Mouse (Mus musculus) spleen, embryonic (tissue): ENCODE results near the gene Frmd6.

Experiments used
- CTCF ChIA-PET: fragments of 350-600 bp; sonication (Branson Sonifier 250); formaldehyde crosslinking; loops from one replicate; lab custom pipeline; 2022; lab: Charles Lee

The Frmd6 gene

DNA sequence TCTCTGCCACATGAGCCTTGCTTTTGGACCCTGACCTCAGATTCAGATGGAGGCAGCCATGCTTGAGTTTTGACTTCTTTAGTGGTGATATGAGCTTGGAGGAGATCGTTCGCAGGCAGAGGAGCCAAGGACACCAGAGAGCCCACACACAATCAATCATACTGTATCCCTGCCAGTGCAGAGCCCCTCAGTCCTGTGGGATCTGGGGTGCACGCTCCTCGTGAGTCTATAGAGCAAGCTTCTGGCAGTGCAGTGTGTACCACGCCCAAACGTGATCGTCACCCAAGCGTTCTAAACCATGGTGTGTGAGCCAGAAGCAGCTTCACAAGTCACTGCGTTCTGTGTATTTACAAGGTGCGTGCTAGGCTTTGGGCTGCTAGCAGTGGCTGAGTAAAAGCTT, 70.8 kb downstream of the Frmd6 start:
- CTCF ChIA-PET: no interaction called here

DNA sequence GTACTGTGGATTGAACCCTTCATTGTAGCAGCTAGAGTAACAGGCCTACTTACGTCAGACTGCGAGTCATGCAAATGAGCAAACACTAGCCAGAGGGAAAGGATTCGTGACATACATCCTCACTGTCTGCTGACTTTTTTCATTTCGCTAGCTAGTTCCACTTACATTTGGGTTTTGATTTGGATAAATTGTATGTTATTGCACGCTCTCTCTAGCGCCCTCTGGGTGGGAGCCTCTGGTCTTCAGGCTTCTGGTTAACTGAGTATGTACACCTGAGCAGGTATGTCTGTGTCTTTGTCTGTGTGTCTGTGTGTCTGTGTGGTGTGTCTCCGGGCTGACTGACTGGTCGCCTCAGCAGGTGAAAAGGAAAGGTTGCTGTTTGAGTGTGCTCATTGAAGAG, 72.1 kb downstream of the Frmd6 start:
- CTCF ChIA-PET: interaction anchor here (0.9 kb wide), 1 partner anchor 12 kb away, joined by 4 read pairs; no protein-coding TSS in a partner anchor

DNA sequence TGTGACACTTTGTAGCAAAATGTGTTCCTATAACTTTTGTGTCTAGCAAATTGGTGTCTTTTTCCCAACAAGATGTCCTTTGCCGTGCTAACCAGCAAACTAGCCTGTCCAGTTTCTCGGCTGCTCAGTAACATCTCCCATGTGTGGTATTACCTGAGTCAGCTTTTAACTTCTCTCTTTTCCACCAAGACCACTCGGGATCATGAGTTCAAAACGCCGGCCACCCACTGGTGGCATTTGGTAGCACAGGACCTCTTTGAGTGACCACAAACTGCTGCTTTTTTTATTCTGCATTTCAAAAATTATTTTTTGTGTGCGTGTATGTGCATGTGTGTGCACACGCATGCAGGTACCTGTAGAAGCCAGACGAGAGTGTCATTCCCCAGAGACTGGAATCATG, 73.1 kb downstream of the Frmd6 start:
- CTCF ChIA-PET: no interaction called here

DNA sequence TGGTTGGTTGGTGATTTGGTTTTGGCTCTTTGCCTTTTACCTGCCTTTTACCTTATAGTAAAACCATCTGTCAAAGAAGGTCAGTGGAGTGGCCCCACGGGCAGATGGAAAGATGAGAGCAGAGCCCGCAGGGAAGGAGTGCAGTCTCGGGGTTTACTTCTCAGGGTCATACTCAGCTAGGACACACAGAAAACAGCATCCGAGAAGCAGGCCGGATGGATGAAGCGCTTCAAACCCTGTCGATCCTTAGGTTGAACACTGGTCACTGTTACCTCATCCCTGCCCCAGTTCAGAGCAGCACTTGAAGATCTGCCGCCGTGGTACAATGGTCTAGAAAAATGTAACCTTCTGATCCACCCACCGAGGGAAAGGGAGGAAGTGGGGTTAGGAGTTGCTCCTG, 79.2 kb downstream of the Frmd6 start:
- CTCF ChIA-PET: interaction anchor here (0.6 to 0.7 kb wide), 2 partner anchors 345 to 404 kb away, joined by 3 read pairs; no protein-coding TSS in a partner anchor

DNA sequence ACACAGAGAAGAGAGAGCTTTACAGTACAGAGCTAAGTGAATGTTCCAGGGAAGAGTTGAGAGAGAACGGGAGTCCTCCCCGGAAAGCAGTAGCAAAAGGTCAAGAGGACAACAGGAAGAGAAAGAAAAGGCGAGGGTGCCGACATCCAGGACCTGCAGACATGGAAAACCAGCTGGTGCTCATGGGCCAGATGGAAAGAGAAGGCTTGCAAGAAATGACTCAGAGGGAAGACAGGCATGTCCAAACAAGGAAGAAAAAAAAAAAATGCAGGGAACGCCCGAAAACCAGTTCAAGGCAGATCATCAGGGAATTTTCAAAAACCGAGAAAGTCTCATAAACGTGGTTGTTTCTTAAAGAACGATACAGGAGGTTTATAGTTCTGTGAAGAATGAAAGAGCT, 81.6 kb downstream of the Frmd6 start:
- CTCF ChIA-PET: no interaction called here

DNA sequence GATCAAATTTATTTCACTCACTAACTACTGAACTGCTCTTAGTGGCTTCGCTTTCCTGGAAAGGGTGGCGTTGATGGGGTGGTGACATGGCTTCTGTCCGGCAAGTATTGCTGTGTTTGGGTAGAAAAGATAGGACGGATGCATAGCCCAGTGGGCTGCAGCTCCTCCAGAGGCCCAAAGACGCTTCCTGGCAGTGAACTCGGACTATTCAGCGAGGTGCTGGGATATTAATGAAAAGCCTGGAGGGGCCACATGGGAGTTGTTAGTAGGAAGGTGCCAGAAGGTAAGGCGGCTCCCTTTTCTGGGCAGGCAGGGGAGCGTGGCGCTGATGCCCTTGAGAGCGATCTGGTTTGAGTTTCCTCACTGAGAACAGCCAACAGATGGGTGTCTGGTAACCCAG, 82.3 kb downstream of the Frmd6 start:
- CTCF ChIA-PET: no interaction called here

DNA sequence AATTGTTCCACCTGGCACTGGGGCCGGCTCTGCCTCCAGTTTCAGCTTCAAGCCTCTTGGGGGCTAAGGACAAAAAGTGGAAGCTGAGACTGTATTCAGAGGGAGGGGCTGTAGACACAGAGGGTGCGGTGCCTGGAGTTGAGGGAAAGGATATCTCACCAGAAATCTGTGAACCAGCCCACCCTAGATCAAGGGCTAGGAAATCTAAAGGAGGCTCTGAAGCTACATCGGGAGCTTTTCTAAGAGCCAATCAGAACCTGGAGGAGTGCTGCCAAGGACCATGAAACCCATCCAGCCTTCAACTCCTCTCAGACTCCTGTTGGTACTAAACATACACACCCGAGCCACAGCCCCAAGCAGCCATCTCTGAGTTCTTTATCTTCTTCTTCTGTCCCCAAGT, 82.8 kb downstream of the Frmd6 start:
- CTCF ChIA-PET: no interaction called here

DNA sequence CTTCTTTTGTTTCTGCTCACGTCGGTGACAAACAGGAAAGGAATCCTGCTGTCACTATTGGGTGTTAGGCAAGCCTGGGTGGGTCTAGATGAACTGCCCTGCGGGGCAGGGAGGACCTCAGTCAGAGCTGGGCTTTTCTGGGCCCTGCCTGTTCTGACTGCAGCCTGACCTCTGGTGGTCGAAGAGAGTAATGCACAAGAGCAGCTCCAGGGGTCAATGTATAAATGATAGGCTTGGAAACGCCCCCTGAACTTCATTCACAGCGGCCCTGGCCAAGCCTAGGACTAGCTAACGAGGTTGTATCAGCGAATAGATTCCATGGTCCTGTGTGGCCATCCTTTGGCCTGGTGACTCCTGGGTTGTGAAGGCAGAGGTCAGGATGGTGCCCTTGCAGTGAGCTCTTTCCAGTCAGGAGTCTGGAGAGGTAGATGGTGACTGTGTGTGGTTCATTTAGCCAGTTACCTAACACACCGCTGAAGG, 85.0 kb downstream of the Frmd6 start:
- CTCF ChIA-PET: interaction anchor here (0.6 to 2.3 kb wide), 3 partner anchors 13 to 416 kb away, joined by 4 to 11 read pairs (median 6); no protein-coding TSS in a partner anchor

DNA sequence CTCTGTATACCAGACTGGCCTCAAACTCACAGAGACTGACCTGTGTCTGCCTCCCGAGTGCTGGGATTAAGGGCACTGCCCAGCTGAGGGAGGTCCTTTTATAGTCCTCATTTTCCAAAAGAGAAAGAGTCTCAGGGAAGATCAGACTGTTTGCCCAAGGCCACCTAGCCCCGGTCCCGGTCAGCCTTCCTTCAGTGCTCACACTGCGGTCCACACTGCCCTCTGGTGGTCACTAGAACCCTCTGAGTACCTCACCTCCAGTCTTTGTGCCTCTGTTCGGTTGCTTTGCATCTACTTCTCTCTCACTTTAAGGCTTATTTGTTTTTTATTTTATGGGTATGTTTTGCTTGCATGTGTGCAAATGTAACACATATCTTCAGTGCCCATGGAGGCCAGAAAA, 85.7 kb downstream of the Frmd6 start:
- CTCF ChIA-PET: interaction anchor here (0.7 to 2.3 kb wide), 2 partner anchors 152 to 416 kb away, joined by 5 to 6 read pairs; no protein-coding TSS in a partner anchor

DNA sequence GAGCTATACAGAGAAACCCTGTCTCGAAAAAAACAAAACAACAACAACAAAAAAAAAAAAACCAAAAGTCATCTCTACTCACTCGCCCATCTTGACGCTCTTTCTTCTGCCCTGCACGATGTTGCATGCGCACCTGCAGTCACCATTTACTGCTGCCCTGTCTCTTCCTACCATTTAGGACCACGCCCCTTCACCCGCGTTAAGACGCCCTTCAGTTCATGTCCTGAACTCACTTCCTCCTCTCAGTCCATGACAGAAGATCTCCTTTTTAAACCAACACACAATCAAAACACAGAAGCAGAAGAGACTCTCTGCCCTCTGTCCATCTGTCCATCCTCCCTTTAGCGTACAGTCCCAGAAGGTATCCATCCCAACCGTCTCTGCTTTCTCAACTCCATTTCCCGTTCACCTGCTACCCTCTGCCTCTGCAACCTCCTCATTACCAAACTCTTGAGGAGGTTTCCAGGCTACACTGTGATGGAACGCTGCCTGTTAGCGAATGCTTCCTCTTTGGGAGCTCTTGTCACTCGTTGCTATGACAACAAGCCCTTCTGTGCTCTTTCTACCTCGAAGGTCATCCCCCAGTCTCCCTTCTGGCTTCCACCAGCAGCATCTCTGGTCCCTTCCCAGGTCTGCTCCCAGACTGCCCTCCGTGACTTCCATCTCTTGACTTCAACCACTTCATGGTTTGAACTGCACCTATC, 86.5 kb downstream of the Frmd6 start:
- CTCF ChIA-PET: interaction anchor here (0.7 kb wide), 1 partner anchor 153 kb away, joined by 5 read pairs; no protein-coding TSS in a partner anchor

DNA sequence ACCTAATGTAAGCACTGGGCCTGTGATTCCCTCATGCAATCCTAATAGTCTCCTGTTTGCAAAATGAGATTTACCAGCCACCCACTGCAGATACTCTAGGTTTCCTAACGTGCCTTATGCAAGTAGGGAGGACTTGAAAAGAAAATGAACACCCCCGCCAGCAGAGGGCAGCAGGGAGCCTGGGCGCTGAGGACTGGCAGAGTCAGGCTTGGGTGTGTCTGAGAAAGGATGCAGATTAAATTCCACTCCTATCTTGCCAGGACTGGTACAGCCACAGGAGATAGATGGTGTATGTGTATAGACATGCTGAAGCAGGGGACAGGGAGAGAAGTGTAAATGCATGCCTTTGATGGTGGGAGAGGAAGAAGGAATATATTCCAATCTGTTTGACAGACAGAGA, 88.1 kb downstream of the Frmd6 start:
- CTCF ChIA-PET: no interaction called here

DNA sequence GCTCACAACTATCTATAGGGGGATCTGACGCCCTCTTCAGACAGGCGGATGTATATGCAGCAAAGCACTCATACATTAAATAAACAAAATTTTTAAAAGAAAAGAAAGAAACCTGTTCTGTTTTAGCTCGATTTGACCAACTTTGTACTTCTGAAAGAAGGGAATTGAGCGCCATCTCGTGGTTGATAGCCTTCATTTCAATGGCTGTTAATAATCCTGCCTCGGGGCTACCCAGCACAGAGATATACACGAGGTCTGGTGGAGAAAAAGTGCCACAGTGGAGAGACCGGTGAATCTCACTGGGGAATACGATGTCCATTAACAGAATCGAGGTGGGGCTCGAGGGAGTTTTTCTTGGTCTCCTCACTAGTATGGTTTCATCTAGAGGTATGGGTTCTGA, 89.1 kb downstream of the Frmd6 start:
- CTCF ChIA-PET: no interaction called here

DNA sequence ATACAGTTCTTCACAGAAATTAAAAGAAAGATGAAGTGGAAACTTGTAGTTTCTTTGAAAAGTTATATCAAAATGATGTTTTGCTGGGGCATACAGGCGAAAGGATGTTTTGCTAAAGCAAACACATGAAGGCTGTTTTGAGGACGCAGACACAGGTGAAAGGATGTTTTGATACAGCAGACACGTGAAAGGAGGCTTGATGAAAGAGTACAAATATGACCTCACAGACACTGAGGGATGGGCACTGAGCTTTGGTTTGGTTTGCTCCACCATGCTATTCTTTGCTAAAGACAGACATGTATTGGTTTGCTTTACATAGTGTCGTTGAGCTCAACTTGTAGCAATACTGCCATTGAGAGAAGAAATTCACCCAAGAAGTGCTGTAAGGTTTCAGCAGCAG, 104.5 kb downstream of the Frmd6 start:
- CTCF ChIA-PET: no interaction called here

DNA sequence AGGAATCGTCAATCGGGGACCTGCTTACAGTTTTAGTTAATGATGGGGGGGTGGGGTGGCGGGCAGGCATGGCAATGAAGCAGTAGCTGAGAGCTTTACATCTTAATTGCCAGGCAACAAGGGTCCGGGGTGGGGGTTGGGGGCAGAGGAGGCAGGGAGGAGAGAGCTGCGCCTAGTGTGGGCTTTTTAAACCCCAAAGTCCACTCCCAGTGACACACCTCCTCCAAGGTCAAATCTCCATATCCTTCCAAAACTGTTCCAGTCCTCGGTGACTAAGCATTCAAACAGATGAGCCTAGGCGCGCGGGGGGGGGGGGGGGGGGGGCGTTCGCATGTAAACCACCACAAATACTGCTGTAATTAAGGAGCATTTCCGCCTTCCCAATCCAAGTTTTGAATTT, 111.8 kb downstream of the Frmd6 start:
- CTCF ChIA-PET: interaction anchor here (0.6 kb wide), 2 partner anchors 184 to 293 kb away, joined by 3 read pairs; no protein-coding TSS in a partner anchor

DNA sequence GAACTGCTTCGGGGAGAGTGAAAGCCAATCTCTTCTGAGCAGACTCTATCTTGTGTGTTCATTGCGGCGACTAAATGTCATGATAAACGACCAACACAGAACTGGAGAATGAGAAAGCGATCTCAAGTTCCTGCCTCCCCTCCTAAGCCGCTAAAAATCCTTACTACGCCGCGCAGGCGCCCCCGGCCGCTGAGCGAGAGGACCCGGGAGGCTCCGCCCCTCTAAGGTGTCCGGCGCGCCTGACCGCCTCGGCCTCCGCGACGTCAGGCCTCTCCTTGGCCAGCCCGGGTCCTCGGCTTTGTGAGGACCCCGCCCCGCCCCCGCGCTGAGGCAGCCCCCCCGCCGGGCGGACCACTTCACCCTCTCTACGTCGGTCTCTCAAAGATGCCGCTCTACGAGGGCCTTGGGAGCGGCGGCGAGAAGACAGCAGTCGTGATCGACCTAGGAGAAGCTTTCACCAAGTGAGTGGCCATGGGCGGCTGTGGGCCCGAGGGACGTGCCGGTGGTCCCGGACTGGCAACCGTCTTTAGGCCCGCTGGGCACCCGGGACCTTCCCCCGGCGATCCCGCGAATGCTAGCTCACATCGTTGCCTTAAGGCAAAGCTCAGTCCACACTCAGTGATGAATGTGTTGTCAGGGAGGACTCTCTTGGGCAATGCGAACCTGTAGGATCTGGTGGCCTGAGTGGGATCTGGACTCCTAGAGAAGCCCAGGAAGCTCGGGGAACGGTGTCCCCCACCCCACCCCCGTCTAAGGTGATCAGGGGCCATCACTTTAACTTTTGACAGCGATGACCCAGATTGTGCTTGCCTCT, 112.5 kb downstream of the Frmd6 start, which contains the start of gene Actr10:
TSS of gene Actr10 (plus strand) at position 287 of the 814 bp plus-strand sequence.
- CTCF ChIA-PET: interaction anchor here (0.6 kb wide), 1 partner anchor 183 kb away, joined by 3 read pairs; no protein-coding TSS in a partner anchor

DNA sequence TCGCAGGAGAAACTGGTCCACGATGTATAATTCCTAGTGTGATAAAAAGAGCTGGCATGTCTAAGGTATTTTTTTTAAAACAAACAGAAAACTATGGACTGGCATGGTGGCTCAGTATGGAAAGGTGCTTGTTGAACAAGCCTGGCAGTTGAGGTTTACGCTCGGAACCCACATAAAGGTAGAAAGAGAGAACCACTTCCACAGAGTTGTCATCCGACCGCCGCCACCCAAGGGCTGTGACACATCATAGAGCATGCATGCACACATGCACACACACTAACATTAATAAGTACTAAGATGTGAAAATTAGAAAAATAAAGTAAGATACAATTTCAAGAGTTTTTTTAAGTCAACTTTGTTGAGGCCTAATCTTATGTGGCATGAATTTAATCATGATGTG, 115.5 kb downstream of the Frmd6 start:
- CTCF ChIA-PET: no interaction called here

DNA sequence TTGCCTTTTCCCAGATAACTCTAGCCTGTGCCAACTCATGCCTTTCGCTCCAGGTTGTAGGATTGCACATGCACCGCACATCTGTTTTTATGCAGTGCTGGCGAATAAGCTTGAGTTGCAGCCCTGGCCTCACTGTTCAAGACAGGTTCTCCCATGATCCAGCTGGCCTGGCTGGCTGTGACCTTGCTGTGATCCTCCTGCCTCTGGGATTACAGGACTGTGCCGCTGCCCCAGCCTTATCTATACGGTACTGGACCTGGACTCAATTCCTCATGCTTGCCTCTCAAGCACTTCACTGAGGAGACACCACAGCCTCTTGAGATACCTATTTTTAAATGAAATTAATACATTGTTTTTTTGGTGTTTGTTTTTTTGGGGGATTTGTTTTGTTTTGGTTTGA, 118.9 kb downstream of the Frmd6 start:
- CTCF ChIA-PET: no interaction called here

DNA sequence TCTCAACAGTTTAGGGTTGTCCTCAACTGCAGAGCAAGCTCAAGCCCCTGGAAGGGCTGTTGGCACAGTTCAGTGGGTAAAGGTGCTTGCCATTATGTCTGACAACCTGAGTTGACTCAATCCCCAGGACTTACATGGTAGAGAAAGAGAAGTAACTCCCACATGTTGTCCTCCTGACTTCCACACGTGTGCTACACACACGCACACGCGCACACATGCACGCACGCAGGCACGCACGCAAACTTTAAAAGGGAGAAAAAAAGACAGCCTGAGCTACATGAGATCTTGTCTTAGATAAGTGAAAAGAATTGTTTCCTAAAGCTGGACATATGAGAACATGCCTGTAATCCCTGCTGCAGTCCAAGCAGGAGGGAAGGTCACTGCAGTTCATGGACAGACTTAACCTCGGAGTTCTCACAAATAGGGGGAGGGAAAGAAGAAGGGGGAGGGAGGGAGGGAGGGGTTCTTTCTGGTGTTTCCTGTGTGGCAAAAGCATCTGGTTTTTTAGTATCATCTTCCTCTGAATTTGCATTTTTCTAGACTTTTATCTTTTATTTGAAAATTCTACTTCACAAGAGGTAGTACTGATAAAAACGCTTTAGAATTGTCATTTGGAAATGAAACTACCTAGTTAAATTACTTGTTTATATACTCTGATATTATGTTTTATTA, 121.4 kb downstream of the Frmd6 start:
- CTCF ChIA-PET: no interaction called here
